Comparison of ENCODE assay signal across 27 mouse cellular contexts in the genomic region with DNA sequence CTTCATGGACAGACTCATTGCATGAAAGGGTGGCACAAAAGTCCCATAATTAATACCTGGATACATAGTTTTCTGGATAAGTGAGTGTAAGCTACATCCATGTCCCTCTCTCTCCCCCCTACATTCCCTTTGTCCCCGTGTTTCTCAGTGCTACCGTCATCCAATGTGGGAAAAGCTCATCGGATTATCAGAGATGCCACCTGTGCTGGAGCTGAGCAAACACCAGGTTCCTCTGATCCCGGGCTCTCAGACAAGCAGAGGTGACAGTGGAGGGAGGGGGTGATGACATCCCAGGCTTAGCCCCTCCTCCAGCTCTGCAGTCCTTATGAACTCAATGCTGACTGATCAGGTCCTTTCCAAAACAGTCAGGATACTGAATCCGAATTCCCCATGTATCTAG. TPM values are rescaled to one million over a fixed set of nuclear protein-coding genes. Genes with fewer than 3 reads are reported as not detected.
DNase-seq lines count a peak whose midpoint lies in the region; ATAC-seq lines count a peak whose summit lies in the region.
"Had no signal": no experiment of that assay in that cellular context is flagged by ENCODE, and none has a peak within 500 bp of the region (broad histone marks: within the 10 kb centered on the region; RNA-seq: fewer than 3 reads in every experiment).

No protein-coding gene starts in this region.

- ATAC-seq in inflammation-experienced regulatory T-cells, adult 6 months, result no peak
- ATAC-seq: activated CD4-positive, CD25-positive, alpha-beta regulatory T cell, adult 4 months; CD4-positive, CD25-positive, alpha-beta regulatory T cell, adult 4 months; Patski had no signal

- intact Hi-C loops in heart, postnatal 10 days (cut with DNase I), result no loop called here

- DNase-seq in heart, adult 11 months, result peak; percentile 71
- no peak for DNase-seq in heart, postnatal 10 days
- DNase-seq in retina, adult 2 months (ENCODE audit: low read depth, low spot score), result peak; percentile 59
- no peak for DNase-seq in retina, embryonic 14.5 days (ENCODE audit: low spot score)
- DNase-seq: adrenal gland, adult 8-10 months; adrenal gland, postnatal 14 days; adrenal gland, postnatal 36 days; B cell, adult 2 months; cerebellum, adult 11-12 months; cerebellum, adult 2 months; cerebellum, adult 9-10 months; cerebellum, postnatal 10 days; cerebellum, postnatal 25 days had no signal

RNA-seq across cellular contexts. Expression of gene Cckbr, which starts 1.2 kb away (rescaled TPM):
- total RNA-seq in heart, postnatal 10 days (2021), result not detected
- polyA plus RNA-seq in inflammation-experienced regulatory T-cells, adult 6 months (2017; shearing (Covaris generic)), result not detected
- total RNA-seq: adrenal gland, adult 18-20 months; adrenal gland, postnatal 14 days; adrenal gland, postnatal 36 days; CH12.LX had no signal
- polyA plus RNA-seq: activated CD4-positive, CD25-positive, alpha-beta regulatory T cell, adult 4 months; CD4-positive, CD25-positive, alpha-beta regulatory T cell, adult 4 months; G1E; Patski had no signal

RNA-seq across cellular contexts. Expression of gene Cnga4, which starts 20.0 kb away (rescaled TPM):
- total RNA-seq in heart, postnatal 10 days (2021), result not detected
- not detected for polyA plus RNA-seq in inflammation-experienced regulatory T-cells, adult 6 months (2017; shearing (Covaris generic))
- total RNA-seq: adrenal gland, adult 18-20 months; adrenal gland, adult 8-10 months; adrenal gland, postnatal 14 days; adrenal gland, postnatal 36 days; CH12.LX; G1E had no signal
- polyA plus RNA-seq: activated CD4-positive, CD25-positive, alpha-beta regulatory T cell, adult 4 months; CD4-positive, CD25-positive, alpha-beta regulatory T cell, adult 4 months; forebrain, embryonic 14.5 days; G1E; Patski had no signal

RNA-seq across cellular contexts. Expression of gene Fam160a2, which starts 24.5 kb away (rescaled TPM):
- 10 to 100 TPM; 25.8 to 26.1 TPM for total RNA-seq in heart, postnatal 10 days (2021)
- polyA plus RNA-seq in inflammation-experienced regulatory T-cells, adult 6 months (2017; shearing (Covaris generic)), result 10 to 100 TPM; 10.5 to 25.3 (median 17.5) TPM

RNA-seq across cellular contexts. Expression of gene Gm5901, which starts 49.5 kb away (rescaled TPM):
- total RNA-seq in heart, postnatal 10 days (2021), result not detected
- not detected for polyA plus RNA-seq in inflammation-experienced regulatory T-cells, adult 6 months (2017; shearing (Covaris generic))
- total RNA-seq: adrenal gland, adult 18-20 months; adrenal gland, adult 8-10 months; adrenal gland, postnatal 14 days; adrenal gland, postnatal 36 days had no signal
- polyA plus RNA-seq: activated CD4-positive, CD25-positive, alpha-beta regulatory T cell, adult 4 months; CD4-positive, CD25-positive, alpha-beta regulatory T cell, adult 4 months; cerebellum, adult 2 months; cortical plate, adult 2 months; embryonic facial prominence, embryonic 10.5 days; embryonic facial prominence, embryonic 12.5 days; embryonic facial prominence, embryonic 14.5 days; forebrain, embryonic 12.5 days; forebrain, embryonic 14.5 days; forebrain, embryonic 16.5 days; G1E; Patski had no signal

RNA-seq across cellular contexts. Expression of gene Olfr692, which starts 56.3 kb away (rescaled TPM):
- total RNA-seq in heart, postnatal 10 days (2021), result not detected
- polyA plus RNA-seq in inflammation-experienced regulatory T-cells, adult 6 months (2017; shearing (Covaris generic)), result not detected
- total RNA-seq: adrenal gland, adult 18-20 months; adrenal gland, adult 8-10 months; adrenal gland, postnatal 14 days; adrenal gland, postnatal 36 days; CH12.LX; G1E had no signal
- polyA plus RNA-seq: activated CD4-positive, CD25-positive, alpha-beta regulatory T cell, adult 4 months; CD4-positive, CD25-positive, alpha-beta regulatory T cell, adult 4 months; cerebellum, adult 2 months; cortical plate, adult 2 months; embryonic facial prominence, embryonic 10.5 days; embryonic facial prominence, embryonic 12.5 days; forebrain, embryonic 12.5 days; forebrain, embryonic 14.5 days; forebrain, embryonic 16.5 days; G1E; Patski had no signal

Comparison
In these comparisons a context has a peak if more than half of its experiments do, and no peak if none do; other contexts are left out.
1. DNase-seq: peak in heart, adult 11 months (single experiment) and retina, adult 2 months (single experiment); none in heart, postnatal 10 days (0 of 2) and retina, embryonic 14.5 days (single experiment).